Mouse (Mus musculus) kidney, embryonic 14.5 days (tissue): ENCODE results near the gene Pclaf. TPM values are rescaled to one million over a fixed set of nuclear protein-coding genes. Genes with fewer than 3 reads are reported as not detected.
A peak's percentile ranks its signal among the peaks of the same experiment; 100 is the strongest.

Experiments used
- ATAC-seq: fragments of 200-750 bp; cut with Nextera tagmentation; 2 replicates; pipeline ENCODE4 v1.8.0; 2017; ENCODE audit warnings: moderate number of reproducible peaks, mild to moderate bottlenecking, moderate TSS enrichment, moderate library complexity; ENCODE audit not compliant: low FRiP score, low TSS enrichment
- H3K27ac ChIP-seq: fragments of 300-500 bp; sonication (generic); 2 replicates; pipeline ENCODE4 v1.5.1; 2014; ENCODE audit warnings: low read depth, mild to moderate bottlenecking, low read length, moderate library complexity, mixed read lengths
- H3K27me3 ChIP-seq: fragments of 300-500 bp; sonication (generic); 2 replicates; pipeline ENCODE4 v1.6.1; 2014; ENCODE audit warnings: mild to moderate bottlenecking, low read length; ENCODE audit not compliant: control insufficient read depth, insufficient read depth
- H3K36me3 ChIP-seq: fragments of 300-500 bp; sonication (generic); 2 replicates; pipeline ENCODE4 v1.6.1; 2014; ENCODE audit warnings: low read length, mixed read lengths; ENCODE audit not compliant: control insufficient read depth, insufficient read depth
- H3K4me1 ChIP-seq: fragments of 300-500 bp; sonication (generic); 2 replicates; pipeline ENCODE4 v1.6.1; 2014; ENCODE audit warnings: low read length, mixed read lengths; ENCODE audit not compliant: control insufficient read depth, insufficient read depth
- H3K4me2 ChIP-seq: fragments of 300-500 bp; sonication (generic); replicated peaks from 2 replicates; pipeline ENCODE4 v1.6.1; 2014; ENCODE audit warnings: low read depth, mild to moderate bottlenecking, low read length
- H3K4me3 ChIP-seq: fragments of 300-500 bp; sonication (generic); 2 replicates; pipeline ENCODE4 v1.5.1; 2014; ENCODE audit warnings: mild to moderate bottlenecking, low read length
- H3K9ac ChIP-seq: fragments of 300-500 bp; sonication (generic); 2 replicates; pipeline ENCODE4 v1.6.1; 2014; ENCODE audit warnings: low read depth, mild to moderate bottlenecking, low read length, moderate library complexity
- H3K9me3 ChIP-seq: fragments of 300-500 bp; sonication (generic); 2 replicates; pipeline ENCODE4 v1.6.1; 2016; ENCODE audit warnings: low read length; ENCODE audit not compliant: control insufficient read depth
- WGBS: fragments of 180-500 bp; shearing (Covaris S2); extraction: QIAGEN DNeasy Blood & Tissue Kit; methylation state at CpG from one replicate; pipeline ENCODE4 v1.1.7; 2014; 5-methylcytosine and 5-hydroxymethylcytosine counted together
- polyA plus RNA-seq: library from polyadenylated mRNA; unstranded; fragments of >200 nt; fragmentation: Nextera tagmentation; extraction: Ambion mirVana; gene quantifications from 2 replicates; pipeline ENCODE4 v1.2.1, GENCODE M21; 2014

Gene Pclaf
- polyA plus RNA-seq, 1 experiment from 2014 or later: 283 TPM

DNA sequence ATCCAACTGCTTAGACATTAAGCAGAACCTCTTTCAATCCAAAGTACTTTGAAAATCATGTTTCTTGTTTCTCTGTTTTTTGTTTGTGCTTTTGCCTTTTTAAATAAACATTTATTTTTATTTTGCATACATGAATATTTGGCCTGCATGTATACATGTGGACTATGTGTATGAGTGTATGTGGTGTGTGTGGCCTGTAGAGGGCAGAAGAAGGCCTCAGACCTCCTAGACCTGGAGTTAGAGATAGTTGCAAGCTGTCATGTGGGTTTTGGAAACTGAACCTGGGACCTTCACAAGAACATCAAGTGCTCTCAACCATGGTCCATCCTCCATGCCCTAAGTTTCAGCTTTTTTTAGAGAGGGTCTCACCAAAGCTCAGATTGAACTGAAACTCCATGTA lies 13.4 kb downstream of the Pclaf start:
- H3K9me3 ChIP-seq: no peaks in the 10 kb centered on the region
- no peak for ATAC-seq
- H3K27ac ChIP-seq: no peak overlapping the region
- H3K36me3 ChIP-seq: peaks cover 38% of the 10 kb centered on the region
- no peaks in the 10 kb centered on the region for H3K4me1 ChIP-seq
- H3K4me2 ChIP-seq: no peak overlapping the region
- H3K9ac ChIP-seq: no peak overlapping the region
- no peaks in the 10 kb centered on the region for H3K27me3 ChIP-seq
- H3K4me3 ChIP-seq: no peak overlapping the region

DNA sequence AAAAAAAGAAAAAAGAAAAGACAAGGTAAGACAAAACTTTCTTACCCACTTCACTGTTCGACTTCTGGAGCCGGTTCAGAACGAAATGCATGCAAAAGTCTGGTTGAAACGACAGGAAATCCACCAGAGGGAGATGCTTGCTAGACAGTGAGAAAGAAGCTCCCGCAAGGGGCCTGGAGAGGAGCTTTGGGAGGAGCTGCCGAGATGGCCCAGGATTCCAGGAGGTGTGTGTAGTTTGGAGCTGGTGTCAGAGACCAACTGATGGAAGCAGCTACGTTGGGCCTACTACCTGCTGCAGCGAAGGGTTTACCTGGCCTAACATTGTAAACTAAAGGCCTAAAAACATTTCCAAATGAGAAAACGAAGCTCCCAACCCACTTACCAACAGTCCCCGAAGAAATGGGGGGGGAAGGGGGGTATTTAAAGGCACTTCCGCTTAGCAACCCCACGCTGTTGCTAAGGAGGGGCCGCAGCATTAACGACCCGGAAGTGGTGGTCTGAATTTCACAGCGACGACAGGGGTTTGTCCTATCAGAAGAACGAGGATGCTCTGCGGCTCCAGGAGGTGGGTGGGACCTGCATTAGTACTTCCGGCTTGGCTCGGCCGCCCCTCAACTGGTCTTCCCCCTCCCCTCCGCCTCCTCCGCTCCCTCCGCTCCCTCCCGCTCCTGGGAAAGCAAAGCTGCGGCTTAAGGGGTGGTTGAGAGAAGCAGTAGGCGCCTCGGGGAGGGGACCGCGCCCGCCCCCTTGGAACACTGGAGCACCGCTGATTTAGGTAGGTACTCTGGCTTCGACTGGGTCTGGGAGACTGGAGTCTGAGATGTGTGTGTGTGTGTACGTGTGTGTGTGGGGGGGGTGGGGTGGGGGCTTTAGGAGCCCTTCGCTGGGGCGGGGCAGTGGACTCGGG lies 18.6 kb downstream of the Pclaf start, which contains the start of the genes Trip4 and Csnk1g1:
Gene Trip4, minus strand, starts transcription at position 401 of the 907 bp plus-strand sequence.
Gene Csnk1g1, plus strand, starts transcription at position 531 of the 907 bp plus-strand sequence.
- peak; percentile 99 for ATAC-seq
- peak within 1 kb of the TSS; percentile 68 for H3K4me3 ChIP-seq
- no peaks in the 10 kb centered on the region for H3K9me3 ChIP-seq
- peak within 1 kb of the TSS; percentile 63 for H3K9ac ChIP-seq
- H3K4me2 ChIP-seq: peak within 1 kb of the TSS; percentile 67
- no peaks in the 10 kb centered on the region for H3K4me1 ChIP-seq
- peak within 1 kb of the TSS; percentile 78 for H3K27ac ChIP-seq
- H3K36me3 ChIP-seq: peaks cover 13% of the 10 kb centered on the region
- no peaks in the 10 kb centered on the region for H3K27me3 ChIP-seq
- WGBS: under 1% methylated on average over 33 of the region's 38 CpGs

DNA sequence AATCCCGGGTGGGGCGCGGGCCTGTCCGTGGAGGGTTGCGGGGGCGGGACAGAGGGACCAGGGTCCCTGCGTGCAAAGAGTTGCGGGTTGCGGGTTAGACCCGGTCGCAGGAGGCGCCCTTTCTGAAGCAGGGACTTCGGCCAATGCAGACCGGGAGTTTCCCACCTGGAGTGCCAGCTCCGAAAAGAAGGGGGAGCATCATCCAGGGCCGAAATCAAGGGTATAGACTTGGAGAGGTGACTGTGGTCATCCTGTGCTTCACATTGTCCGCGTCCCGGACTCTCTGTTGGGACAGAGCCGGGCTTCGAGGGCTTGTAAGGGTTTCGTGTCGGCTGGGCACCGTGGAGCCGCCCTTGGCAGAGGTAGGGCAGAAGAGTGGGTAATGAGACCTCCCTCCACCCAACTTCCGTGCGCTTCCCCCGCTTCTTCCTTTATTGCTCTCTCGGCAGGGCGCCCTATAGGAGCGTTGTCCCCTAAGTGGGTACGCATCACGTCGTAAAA lies 19.3 kb downstream of the Pclaf start:
- Histone ChIP-seq H3K4me1 (no peaks in the 10 kb centered on the region), H3K27me3 (no peaks in the 10 kb centered on the region), H3K4me3 (peak overlapping the region; percentile 68), H3K36me3 (peaks cover 8% of the 10 kb centered on the region), H3K9me3 (no peaks in the 10 kb centered on the region), H3K9ac (peak overlapping the region; percentile 63), H3K27ac (peak overlapping the region; percentile 77), H3K4me2 (peak overlapping the region; percentile 67)
- peak; percentile 71 for ATAC-seq
- under 1% methylated on average over 34 of the region's 34 CpGs for WGBS

DNA sequence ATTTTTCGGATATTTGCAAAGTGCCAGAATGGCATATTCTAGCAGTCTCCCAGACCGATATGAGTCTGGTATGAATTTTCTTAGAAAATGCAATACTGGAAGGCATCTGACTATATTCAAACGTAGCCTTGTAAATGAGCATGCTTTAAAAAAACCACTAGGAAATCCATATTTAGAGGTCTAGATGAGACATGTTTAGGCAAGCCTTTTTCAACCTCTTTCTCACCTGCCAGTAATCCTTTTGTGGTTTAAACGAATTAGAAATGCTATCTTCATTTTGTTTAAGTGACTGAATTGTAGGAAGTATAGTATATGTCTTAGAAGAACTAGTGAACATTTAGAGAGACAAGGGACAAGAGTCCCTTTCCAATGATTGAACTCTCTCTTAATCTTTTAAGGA lies 19.8 kb downstream of the Pclaf start:
- Histone ChIP-seq H3K9ac (peak overlapping the region; percentile 63), H3K27me3 (no peaks in the 10 kb centered on the region), H3K27ac (no peak overlapping the region), H3K36me3 (peaks cover 7% of the 10 kb centered on the region; the same call in 1 of the 2 replicates), H3K4me1 (no peaks in the 10 kb centered on the region), H3K4me2 (peak overlapping the region; percentile 67), H3K4me3 (peak overlapping the region; percentile 68), H3K9me3 (no peaks in the 10 kb centered on the region)
- no peak for ATAC-seq
- 8% methylated on average over 4 of the region's 4 CpGs for WGBS

DNA sequence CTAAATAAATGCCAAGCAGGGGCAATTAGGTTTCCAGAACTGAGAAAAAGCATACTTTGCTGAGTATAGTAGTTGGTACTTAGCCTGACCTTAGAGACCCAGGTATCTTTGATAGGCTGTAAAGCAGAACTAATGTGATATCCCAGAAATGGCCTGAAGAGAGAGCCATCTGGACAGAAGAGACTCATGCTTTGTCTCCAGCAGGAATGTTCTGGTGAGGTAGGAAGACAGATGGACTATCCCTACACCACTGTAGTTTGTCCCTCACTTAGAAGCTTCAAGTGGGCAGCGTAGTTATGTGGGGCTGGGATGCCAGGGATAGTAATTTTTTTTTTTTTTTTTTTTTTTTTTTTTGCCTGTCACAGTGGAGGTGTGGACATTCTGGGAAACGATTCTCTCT lies 23.9 kb downstream of the Pclaf start:
- 68% methylated on average over 2 of the region's 2 CpGs for WGBS
- Histone ChIP-seq H3K4me2 (no peak overlapping the region), H3K4me3 (no peak overlapping the region), H3K27me3 (no peaks in the 10 kb centered on the region), H3K4me1 (no peaks in the 10 kb centered on the region), H3K36me3 (no peaks in the 10 kb centered on the region), H3K9me3 (no peaks in the 10 kb centered on the region), H3K27ac (no peak overlapping the region), H3K9ac (no peak overlapping the region)
- no peak for ATAC-seq

DNA sequence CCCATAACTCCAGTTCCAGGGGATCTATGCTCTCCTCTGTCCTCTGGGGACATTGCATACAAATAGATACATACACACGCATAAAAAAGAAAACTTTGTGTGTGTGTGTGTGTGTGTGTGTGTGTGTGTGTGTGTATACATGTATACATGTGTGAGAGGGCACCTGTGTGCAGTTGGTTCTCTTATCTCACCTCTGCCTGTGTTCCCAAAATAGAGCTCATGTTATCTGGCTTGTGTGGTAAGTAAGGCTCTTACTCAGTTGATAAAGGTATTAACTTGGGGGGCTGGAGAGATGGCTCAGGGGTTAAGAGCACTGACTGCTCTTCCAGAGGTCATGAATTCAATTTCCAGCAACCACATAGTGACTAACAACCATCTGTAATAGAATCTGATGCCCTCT lies 27.0 kb downstream of the Pclaf start:
- no peak for ATAC-seq
- no peak overlapping the region for H3K4me3 ChIP-seq
- 86% methylated on average over 1 of the region's 1 CpGs for WGBS

DNA sequence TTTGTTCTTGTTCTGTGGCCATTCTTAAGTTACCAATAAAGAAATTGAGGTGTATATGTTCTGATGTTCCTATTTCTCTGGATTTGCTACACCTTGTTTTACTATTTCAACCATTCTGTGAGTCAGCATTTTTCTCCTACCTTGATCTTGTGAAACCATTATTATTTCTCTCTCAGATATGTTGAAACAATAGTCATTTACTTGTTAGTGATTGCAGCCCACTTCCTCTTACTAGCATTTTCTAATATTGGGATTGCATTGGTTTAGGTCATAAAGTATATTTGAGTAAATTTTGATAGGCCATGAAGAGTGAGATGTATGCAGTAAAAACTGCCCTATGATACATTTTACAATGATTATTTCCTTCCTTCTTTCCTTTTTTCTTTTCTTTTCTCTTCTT lies 38.4 kb downstream of the Pclaf start:
- no peaks in the 10 kb centered on the region for H3K36me3 ChIP-seq

More for the DNA sequence above, 27.0 kb downstream of the Pclaf start:
- Histone ChIP-seq H3K4me1 (no peaks in the 10 kb centered on the region), H3K27ac (no peak overlapping the region), H3K36me3 (no peaks in the 10 kb centered on the region), H3K4me2 (no peak overlapping the region), H3K27me3 (no peaks in the 10 kb centered on the region), H3K9me3 (no peaks in the 10 kb centered on the region), H3K9ac (no peak overlapping the region)

DNA sequence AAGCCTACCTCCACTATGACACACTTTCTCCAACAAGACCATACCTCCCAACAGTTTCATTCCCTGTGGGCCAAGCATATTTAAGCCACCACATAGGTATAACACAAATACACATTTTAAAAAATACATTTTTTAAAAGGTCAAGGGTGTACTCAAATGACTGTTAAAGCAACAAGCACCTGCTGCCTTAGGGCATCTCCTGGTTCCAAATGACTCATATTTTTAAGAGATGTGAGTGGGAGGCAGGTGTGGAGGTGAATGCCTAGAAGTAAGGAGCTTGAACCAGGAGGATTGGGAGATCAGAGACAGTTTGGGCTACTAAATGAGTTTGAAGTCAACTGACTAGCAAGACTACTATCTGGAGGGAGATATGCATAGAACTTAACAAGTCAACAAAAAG lies 39.8 kb downstream of the Pclaf start:
- no peak for ATAC-seq

More for the DNA sequence above, 38.4 kb downstream of the Pclaf start:
- no peaks in the 10 kb centered on the region for H3K4me1 ChIP-seq
- no peak overlapping the region for H3K4me2 ChIP-seq
- no peaks in the 10 kb centered on the region for H3K9me3 ChIP-seq
- no peak overlapping the region for H3K9ac ChIP-seq
- H3K27ac ChIP-seq: no peak overlapping the region
- no peak overlapping the region for H3K4me3 ChIP-seq
- no peak for ATAC-seq
- H3K27me3 ChIP-seq: no peaks in the 10 kb centered on the region

DNA sequence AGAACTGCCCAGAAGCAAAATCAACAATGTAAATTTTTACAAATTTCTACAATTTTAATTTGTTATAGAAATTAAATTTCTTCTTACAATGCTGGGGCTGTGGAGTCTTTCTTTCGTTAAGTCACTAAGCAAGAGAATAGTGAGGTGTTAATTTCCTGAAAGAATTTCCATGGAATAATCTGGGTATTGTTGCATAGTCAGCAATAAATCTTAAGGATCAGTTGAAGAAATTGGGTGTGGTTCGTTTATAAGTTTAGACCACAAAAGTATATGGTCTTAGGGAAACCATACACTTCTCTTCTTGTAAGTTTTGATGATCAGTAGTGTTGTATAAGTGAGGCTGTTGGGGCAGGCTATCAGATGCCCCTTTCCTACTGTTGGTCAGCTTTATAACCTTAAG lies 47.5 kb downstream of the Pclaf start:
- no peaks in the 10 kb centered on the region for H3K9me3 ChIP-seq
- H3K4me2 ChIP-seq: no peak overlapping the region
- ATAC-seq: no peak
- no peaks in the 10 kb centered on the region for H3K27me3 ChIP-seq
- H3K36me3 ChIP-seq: no peaks in the 10 kb centered on the region
- no peak overlapping the region for H3K27ac ChIP-seq
- 86% methylated on average over 2 of the region's 2 CpGs for WGBS
- H3K9ac ChIP-seq: no peak overlapping the region
- H3K4me3 ChIP-seq: no peak overlapping the region
- no peaks in the 10 kb centered on the region for H3K4me1 ChIP-seq

More for the DNA sequence above, 39.8 kb downstream of the Pclaf start:
- no peaks in the 10 kb centered on the region for H3K36me3 ChIP-seq
- no peak overlapping the region for H3K4me3 ChIP-seq
- H3K27me3 ChIP-seq: no peaks in the 10 kb centered on the region
- no peak overlapping the region for H3K4me2 ChIP-seq
- H3K27ac ChIP-seq: no peak overlapping the region
- H3K4me1 ChIP-seq: no peaks in the 10 kb centered on the region
- no peak overlapping the region for H3K9ac ChIP-seq
- H3K9me3 ChIP-seq: no peaks in the 10 kb centered on the region
